Mouse (Mus musculus): ENCODE measurements around the gene Mgat4c.

- TF ChIP-seq CTCF (IDR thresholded peaks at IDR 0.05; ENCODE audit: control insufficient read depth, insufficient read depth, low read length) (no peak), POLR2A (IDR thresholded peaks at IDR 0.05; ENCODE audit: borderline replicate concordance, control insufficient read depth, low read depth, low read length) (no peak)
These were observed 689.3 kb downstream of the Mgat4c start for GRCm38 (mm10) chr10:102370576-102370975.
